Mouse (Mus musculus) mesoderm, embryonic 11.5 days (tissue): Measurements from ENCODE around the gene Rpl34.

ENCODE experiments used
- DNase-seq: peaks from one replicate; pipeline ENCODE4 v3.0.0-alpha.2; 2012; ENCODE audit warnings: low read depth, low spot score

Rpl34 gene

GRCm38 (mm10) chr3:130730189-130730653, at the start of gene Rpl34:
Gene Rpl34, minus strand, starts transcription at chr3:130730398.
- DNase-seq, result peak; percentile 97

- DNase-seq, result no peak
Measured at GRCm38 (mm10) chr3:130768172-130768571, 38.0 kb upstream of the Rpl34 start.

- no peak for DNase-seq
Measured at GRCm38 (mm10) chr3:130764091-130764490, 33.9 kb upstream of the Rpl34 start.

- peak; percentile 71 for DNase-seq
Measured at GRCm38 (mm10) chr3:130760711-130761435, 30.7 kb upstream of the Rpl34 start.

GRCm38 (mm10) chr3:130758157-130758841, 28.1 kb upstream of the Rpl34 start:
- DNase-seq, result no peak

- no peak for DNase-seq
Measured at GRCm38 (mm10) chr3:130757117-130757852, 27.1 kb upstream of the Rpl34 start.

GRCm38 (mm10) chr3:130749206-130749605, 19.0 kb upstream of the Rpl34 start:
- DNase-seq, result no peak

- no peak for DNase-seq
Measured at GRCm38 (mm10) chr3:130746673-130747619, 16.7 kb upstream of the Rpl34 start.

GRCm38 (mm10) chr3:130737652-130738361, 7.6 kb upstream of the Rpl34 start:
- DNase-seq, result peak; percentile 55

- no peak for DNase-seq
Measured at GRCm38 (mm10) chr3:130736758-130737157, 6.6 kb upstream of the Rpl34 start.

- DNase-seq, result peak; percentile 57
Measured at GRCm38 (mm10) chr3:130729472-130730188, 568 bp downstream of the Rpl34 start.

- no peak for DNase-seq
Measured at GRCm38 (mm10) chr3:130727676-130728075, 2.5 kb downstream of the Rpl34 start.

- DNase-seq, result no peak
Measured at GRCm38 (mm10) chr3:130727036-130727435, 3.2 kb downstream of the Rpl34 start.

- no peak for DNase-seq
Measured at GRCm38 (mm10) chr3:130725718-130726117, 4.5 kb downstream of the Rpl34 start.

GRCm38 (mm10) chr3:130722733-130723478, 7.3 kb downstream of the Rpl34 start:
- DNase-seq, result no peak

GRCm38 (mm10) chr3:130720225-130720624, 10.0 kb downstream of the Rpl34 start:
- no peak for DNase-seq

- no peak for DNase-seq
Measured at GRCm38 (mm10) chr3:130718871-130719270, 11.3 kb downstream of the Rpl34 start.

- no peak for DNase-seq
Measured at GRCm38 (mm10) chr3:130716555-130716954, 13.6 kb downstream of the Rpl34 start.
